Mouse (Mus musculus) cortical plate, adult 2 months (tissue): ENCODE data around the gene Cdk5rap2.

Experiments used
- CTCF ChIP-seq: fragments of 200-500 bp; IDR thresholded peaks from 2 replicates; pipeline ENCODE4 v1.5.1; 2011; ENCODE audit warnings: mild to moderate bottlenecking, control low read depth, low read length; ENCODE audit not compliant: insufficient read depth; ENCODE audit errors: extremely low read depth
- POLR2A ChIP-seq: fragments of 200-500 bp; IDR thresholded peaks from 2 replicates; pipeline ENCODE4 v1.6.1; 2011; ENCODE audit warnings: mild to moderate bottlenecking, low read length, control low read depth; ENCODE audit not compliant: insufficient read depth; ENCODE audit errors: extremely low read depth

- TF ChIP-seq POLR2A (no peak), CTCF (no peak)
Observed at GRCm38 (mm10) chr4:70260419-70260807, 149.8 kb downstream of the Cdk5rap2 start.
